Mouse (Mus musculus): ENCODE results near the gene Fcer1g.

- TF ChIP-seq CTCF (IDR thresholded peaks at IDR 0.05; ENCODE audit: low read depth) = no peak
- no peak for TF ChIP-seq EP300 (IDR thresholded peaks at IDR 0.05; ENCODE audit: low read depth)
Observed at GRCm38 (mm10) chr1:171195046-171195822, 38.9 kb downstream of the Fcer1g start.
